Mouse (Mus musculus) ES-Bruce4 (cell line): ENCODE results near the gene 1700069L16Rik.

Experiments
- CTCF ChIP-seq: IDR thresholded peaks from one replicate; pipeline ENCODE4 v1.8.1; 2011; ENCODE audit warnings: low read depth, low read length
- POLR2A ChIP-seq: IDR thresholded peaks from one replicate; pipeline ENCODE4 v1.8.1; 2011; ENCODE audit warnings: low read length; ENCODE audit not compliant: insufficient read depth

DNA sequence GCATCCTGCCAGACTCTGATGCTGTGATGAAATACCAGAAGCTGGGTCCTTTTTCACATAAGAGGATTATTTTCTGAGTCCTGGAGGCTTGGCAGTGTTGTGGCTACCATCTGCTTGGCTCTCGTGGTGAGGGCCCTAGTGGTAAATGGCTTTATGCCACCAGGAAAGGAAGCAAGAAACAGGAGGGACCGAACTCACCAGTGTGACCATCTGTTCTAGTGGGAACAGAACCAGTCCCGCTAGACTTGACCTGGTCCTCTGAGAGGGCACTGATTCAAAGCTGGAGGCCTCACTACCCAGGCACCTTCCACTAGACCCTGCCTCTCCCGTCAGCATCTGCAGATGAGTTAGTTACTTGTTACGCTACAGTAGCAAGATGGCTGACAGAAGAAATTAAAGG, 41.3 kb downstream of the 1700069L16Rik start:
- TF ChIP-seq CTCF = no peak
- no peak for TF ChIP-seq POLR2A
